Mouse (Mus musculus) CD8-positive naive resting alpha-beta T cell, adult 2 months (primary cell): ENCODE measurements at regions not wholly inside any gene's neighbourhood (a gene's known extent, or its start where the extent isn't known, plus 50 kb on each side); places are given as distances from the start of the nearest gene placed in this dataset.

ENCODE experiments used
- DNase-seq, 2 experiments: peaks; one replicate each; pipeline ENCODE4 v3.0.0; 2022; ENCODE audit warnings: low read depth in 2 of 2, low spot score in 2 of 2

DNA sequence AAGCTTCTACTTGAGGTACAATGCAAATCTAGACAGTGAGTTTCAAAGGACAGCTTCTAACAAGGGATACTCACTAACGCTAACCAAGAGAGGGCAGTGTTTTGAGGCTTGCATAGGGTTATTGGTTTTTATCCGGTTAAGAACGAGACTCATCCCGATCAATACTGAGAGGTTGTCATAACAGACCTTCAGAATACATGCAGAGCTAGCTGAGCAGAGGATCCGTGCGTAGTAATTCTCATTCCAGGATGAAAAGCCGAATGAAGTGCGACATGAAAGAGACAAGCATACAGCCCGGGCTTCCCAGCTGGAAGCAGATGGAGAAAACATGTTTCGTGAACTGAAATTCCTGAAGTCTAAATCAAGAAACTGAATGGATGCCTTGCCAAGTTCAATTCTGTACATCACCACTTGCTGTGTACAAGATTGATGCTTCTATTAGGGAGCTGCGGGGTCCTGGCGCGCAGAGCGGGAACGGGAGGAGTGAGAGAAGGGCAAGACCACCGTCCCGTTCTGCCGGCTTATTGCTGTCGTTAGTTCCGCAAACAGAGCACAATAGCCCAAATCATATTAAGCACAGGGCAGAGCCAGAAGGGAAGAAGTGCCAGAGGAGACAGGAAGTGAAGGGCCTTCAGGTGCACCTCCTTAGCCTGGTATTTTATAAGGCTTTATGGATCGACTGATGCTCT lies 65.4 kb upstream of the Tes start:
- DNase-seq = no peak

DNA sequence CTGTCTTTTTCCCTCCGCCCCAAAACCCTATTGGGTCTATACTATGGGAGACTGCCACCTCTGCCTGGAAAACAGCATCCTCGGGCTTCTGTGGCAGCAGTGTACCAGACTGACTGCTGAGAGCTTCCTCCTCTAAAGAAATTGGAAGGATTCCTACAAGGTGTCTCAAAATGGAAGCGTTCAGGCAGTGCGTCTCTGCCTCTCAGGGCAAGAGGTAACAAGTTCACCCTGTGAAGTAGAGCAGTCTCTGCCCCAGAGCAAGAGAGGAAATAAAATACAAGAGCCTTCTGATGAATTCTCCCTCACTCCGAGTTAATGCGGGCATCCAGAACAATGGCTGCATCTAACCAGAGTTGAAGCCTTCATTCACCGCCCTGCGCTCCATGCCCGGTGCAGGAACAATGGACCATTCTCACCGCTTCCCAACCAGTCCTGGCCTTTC lies 69.4 kb upstream of the Tes start:
- DNase-seq = no peak

DNA sequence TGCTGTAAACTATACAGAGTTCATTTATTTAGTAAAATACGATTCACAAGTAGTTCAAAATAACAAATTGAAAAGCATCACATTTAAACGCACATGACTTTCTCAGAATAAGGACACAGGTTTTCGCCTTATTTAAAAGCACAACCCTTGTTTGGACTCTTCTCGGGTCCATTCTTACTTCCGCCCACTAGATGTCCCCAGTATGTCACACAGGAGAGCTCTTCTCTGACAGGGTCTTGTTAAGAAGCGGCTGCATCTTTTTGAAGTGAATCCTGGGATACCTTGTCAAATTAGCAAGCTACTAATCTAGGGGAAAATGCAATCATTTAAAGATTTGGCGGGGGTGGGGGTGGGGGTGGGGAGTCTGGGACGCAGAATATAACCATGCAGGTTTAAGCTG lies 70.2 kb upstream of the Tes start:
- DNase-seq = no peak

DNA sequence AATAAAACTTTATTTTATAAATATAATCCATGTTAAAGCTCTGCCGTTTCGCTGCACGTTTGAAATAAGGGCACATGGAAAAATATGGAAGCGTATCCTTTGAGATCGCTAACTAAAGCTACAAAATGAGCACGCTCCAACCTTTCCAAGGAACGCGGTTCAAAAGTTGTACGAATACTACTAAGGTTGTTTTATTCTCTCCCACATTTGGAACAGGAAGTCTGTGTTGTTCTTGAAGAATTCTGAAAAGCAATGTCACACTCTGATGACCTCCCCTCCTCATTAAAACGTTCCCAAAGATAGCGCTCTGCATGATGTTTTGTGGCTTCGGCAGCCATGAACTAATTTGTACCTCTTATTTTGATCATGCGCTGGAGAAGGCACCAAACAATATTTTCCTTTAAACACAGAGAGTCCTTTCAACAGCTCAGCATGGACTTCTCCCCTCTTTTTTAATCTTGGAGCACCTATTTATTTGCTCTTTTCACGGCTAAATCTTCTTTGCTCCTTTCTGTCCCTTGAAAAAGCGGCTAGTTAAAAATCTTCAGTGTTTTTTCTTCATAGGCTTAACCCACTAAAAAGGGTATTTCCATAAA lies 72.9 kb upstream of the Tes start:
- DNase-seq = no peak

DNA sequence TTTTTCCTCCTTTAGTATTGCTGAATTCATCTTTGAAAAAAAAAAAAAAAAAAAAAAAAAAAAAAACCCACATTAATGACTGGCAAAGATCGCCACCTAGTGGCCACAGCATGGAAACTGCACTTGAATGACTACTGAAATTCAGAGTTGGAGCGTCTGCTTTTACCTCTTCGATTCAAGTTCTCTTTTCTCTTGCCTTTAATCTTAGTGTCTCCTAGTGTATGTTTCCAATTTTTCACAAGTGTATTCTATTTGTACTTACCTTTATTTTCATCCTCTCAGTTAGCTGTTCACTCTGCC lies 79.9 kb upstream of the Tfec start:
- peak in 1 of 2 experiments; percentile 2 for DNase-seq

DNA sequence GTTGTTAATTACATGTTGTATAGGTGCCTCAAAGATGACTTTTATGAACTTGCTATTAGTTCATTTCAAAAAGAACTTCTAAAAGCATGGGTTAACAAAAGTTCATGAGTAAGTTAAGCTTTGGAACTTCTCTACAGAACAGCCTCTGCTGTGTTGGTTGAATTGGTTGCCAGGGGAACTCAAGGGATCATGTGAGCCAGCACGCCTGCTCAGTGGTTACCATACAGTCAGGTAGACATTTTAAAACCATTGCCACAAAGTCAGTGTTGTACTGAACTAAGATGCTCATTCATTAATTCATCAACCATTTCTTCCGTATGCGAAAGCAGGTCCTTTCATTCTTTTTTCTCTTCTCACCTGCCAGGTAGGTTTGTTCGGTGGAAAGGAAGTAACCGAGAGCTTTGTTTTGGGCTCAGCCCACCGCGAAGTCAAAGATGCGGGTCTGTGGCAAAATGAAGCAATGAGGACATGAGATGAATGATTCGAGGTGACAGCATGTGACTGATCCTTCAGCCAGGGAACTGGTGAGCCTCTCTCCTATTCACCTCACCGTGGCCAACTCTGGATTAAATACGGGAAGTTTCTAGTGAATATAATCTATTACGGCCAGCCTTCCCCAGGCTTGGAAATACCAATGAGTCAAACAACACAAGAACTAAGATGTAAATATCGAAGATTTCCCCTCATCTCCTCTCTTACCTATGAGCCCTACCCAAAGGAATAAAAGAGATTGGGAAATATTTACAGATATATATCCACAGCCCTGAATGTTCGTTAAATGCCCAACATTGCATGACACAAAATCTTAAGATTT lies 79.4 kb upstream of the Tfec start:
- no peak for DNase-seq

DNA sequence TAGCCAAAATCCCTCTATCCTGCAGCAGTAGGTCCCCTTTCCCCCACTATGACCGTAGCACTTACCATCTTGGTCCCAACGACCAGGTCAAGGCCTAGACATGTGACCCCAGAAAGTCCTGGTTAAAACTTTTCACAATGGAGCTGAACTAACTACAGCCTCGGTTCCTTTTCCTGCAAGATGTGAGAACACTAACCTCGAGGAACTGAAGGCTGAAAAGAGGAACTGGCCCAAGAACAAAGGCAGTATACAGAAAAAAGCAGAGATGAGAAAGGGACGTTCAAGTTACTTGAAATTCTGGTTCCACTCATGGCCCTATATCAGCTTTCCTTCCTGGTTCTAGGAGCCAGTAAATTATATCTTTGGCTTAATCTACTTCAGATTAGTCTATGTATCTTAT lies 67.4 kb upstream of the Tfec start:
- no peak for DNase-seq

DNA sequence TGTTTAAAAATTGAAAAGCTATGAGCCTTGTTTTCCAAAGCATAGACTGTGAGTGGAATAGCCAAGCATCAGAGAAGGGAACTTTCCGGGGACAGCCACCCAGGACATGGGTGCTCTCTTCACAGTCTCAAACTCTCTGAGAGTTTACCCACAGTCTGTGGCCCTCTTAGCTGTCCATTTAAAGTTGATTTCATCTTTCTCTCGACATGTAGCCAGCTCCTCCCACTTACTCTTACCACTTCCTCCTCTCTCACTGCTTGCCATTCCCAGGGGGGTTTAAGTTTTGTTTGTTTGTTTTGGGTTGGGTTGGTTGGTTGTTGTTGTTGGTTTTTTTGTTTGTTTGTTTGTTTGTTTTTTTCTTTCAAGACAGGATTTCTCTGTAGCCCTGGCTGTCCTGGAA lies 66.1 kb upstream of the Tfec start:
- DNase-seq = no peak

DNA sequence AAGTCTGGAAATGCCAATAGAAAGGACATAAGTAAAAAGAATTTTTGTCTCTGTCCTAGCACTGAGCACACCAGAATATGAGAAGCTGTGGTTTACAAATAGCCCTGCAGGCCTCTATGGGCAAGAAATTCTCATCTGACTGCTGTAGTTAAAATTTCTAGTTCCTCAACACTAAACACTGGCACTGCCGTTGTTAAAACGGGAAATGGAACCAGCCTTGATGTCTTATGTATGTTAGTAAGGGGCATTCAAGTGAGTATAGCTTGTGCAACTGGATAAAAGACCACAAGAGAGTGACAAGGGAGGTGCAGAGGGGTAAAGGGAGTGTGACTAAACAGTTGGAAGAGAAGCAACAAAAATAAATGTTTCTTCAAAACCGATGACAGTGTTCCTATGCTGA lies 65.7 kb upstream of the Tfec start:
- no peak for DNase-seq

DNA sequence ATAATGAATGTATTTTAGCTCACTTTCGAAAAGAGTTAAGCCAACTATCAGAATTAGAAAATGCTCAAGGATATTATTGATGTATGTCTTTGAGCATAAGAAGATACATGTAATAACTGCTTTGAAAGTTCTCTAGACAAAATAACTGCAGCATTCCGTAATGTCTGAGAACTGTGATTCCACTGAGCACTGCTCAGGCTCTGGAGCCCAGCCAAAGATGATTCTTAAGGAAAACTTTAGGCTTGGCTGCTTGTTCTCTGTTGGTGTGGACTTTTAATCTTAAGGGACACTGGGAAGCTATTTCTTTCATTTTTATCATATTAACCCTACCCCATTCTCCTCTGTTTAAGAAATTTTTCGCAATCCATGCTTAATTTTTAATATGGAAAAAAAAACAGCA lies 59.9 kb upstream of the Tfec start:
- no peak for DNase-seq

DNA sequence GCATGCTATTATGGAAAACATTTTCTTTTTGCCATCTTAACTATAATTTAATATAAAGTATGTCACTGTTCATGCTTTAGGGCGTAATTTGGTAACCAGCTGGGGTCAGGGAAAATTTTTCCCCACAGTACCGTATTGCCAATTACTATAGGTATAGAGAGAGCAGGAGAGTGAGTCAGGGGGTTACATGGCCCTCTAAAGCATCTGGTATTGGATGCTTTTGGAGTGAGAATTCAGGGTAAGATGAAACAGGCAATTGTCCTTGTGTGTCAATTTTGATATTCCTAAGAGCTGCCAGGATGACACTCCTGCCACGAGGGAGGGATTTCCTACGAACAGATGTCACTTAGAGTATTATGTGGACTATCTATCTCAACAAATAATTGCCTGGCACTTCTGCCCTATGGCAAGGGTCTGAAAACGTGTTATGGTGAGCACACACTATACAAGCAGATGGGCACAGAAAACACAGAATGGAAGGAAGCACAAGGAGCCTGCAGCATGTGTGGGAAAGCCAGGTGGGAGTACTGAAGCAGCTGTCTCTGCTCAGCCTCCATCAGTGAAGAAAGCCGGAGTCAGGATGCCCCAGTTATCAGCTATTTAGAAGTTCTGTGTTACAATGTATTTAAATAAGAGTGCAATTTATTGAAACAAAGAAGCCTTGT lies 58.7 kb upstream of the Tfec start:
- DNase-seq = no peak
